Mouse (Mus musculus) thymus, adult 2 months (tissue): ENCODE measurements at regions not wholly inside any gene's neighbourhood (a gene's known extent, or its start where the extent isn't known, plus 50 kb on each side); places are given as distances from the start of the nearest gene placed in this dataset.

ENCODE experiments used
- CTCF ChIP-seq: fragments of 200-500 bp; IDR thresholded peaks from 2 replicates; pipeline ENCODE4 v1.5.1; 2012; ENCODE audit warnings: mild to moderate bottlenecking, control low read depth, low read length, moderate library complexity, borderline replicate concordance; ENCODE audit not compliant: control insufficient read depth, poor library complexity, insufficient read depth; ENCODE audit errors: extremely low read depth
- POLR2A ChIP-seq: fragments of 200-500 bp; IDR thresholded peaks from 2 replicates; pipeline ENCODE4 v1.6.1; 2012; ENCODE audit warnings: mild to moderate bottlenecking, low read length, control low read depth, moderate library complexity; ENCODE audit not compliant: control insufficient read depth, poor library complexity, insufficient read depth; ENCODE audit errors: extremely low read depth

DNA sequence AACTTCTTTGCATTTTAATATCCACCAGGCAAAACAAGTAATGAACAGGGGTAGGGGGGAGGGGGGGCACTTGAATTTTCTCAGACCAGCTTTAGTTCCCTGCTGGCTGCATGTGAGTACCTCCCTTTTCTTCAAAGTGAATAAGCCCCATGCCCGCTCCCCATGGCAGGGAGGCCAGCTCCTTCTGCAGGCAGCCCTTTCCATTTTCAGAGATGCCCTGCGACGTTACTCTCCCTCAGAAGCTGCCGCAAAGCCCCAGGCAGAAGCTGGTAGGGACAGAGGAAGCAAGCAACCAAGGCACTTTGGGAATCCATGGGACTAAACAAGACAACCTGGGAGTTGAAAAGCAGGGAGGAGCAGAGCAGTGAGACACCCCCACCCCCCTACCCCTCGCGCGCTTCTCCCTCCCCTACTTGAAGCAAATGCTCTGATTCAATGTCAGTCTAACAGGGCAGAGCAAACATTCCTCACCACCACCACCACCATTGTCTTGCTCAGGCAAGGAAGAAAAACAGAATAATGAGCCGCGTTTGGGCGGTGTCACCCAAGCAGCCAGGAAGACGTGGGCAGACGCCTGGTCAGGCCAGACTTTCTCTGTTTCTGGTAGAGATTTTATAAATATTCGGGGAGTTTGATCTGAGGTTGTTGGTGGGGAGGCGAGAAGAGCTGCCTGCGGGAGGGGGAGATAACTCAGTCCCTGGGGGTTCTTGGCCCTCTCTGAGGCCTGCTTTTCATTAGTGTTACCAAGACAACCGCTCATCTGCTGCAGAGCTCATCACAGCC, 187.7 kb downstream of the Zfp36l1 start:
- TF ChIP-seq POLR2A (no peak), CTCF (no peak)
